Mouse (Mus musculus) Patski (cell line): ENCODE measurements around the gene Dync1li1. TPM values are rescaled to one million over a fixed set of nuclear protein-coding genes. Genes with fewer than 3 reads are reported as not detected.
"Not testable (repeated sequence)": the region's sequence is repeated elsewhere in the genome, so short reads cannot be mapped to it uniquely, and the experiment has no call there.

Experiments used
- ATAC-seq: fragments of 100-300 bp; one replicate; pipeline ENCODE4 v1.8.0; 2021
- CTCF ChIA-PET: fragments of 350-600 bp; sonication (Branson Sonifier 250); formaldehyde crosslinking; loops from one replicate; lab custom pipeline; 2022; ENCODE audit warnings: inconsistent platforms; lab: Charles Lee
- POLR2A ChIA-PET: fragments of 350-600 bp; sonication (Branson Sonifier 250); formaldehyde crosslinking; loops from one replicate; lab custom pipeline; 2022; ENCODE audit warnings: antibody characterized with exemption, inconsistent platforms; lab: Charles Lee
- DNase-seq: peaks from one replicate; pipeline ENCODE4 v3.0.0-alpha.2; 2011; ENCODE audit warnings: low read depth, low spot score
- H3K27me3 ChIP-seq: fragments of 371-371 bp; one replicate; pipeline ENCODE4 v1.5.1; 2021
- CTCF ChIP-seq: fragments of 100-300 bp; IDR thresholded peaks from one replicate; pipeline ENCODE4 v1.5.1; 2021
- in situ Hi-C: fragments of 300-500 bp; cut with MboI; formaldehyde crosslinking; loops from 3 replicates; pipeline ENCODE4 v1.11.1; 2018; ENCODE audit warnings: low pct_unique_long_range_greater_than_20kb, mixed read lengths
- polyA plus RNA-seq: library from polyadenylated mRNA; unstranded; gene quantifications from one replicate; pipeline ENCODE4 v1.2.3, GENCODE M21; 2021

Dync1li1 gene
- polyA plus RNA-seq, 1 experiment from 2014 or later = 55.6 TPM

DNA sequence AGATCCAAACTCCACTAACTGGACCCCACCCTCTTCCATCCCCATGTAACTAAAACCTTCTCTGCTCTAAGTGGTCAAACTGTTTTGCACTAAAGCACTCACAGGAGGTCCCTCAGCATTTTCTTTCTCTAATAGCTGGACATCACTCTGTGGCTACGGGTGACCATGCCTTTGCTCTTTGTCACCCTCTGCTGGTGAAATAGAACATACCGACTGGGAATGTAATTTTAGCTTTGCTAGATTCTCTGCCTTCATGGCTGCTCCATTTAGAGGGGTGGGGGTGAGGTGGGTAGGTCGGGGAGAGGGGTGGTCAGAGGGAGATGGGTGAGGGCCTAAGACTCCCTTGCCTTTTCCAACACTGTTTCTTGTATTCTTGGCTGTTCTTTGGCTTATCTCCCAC lies 38.7 kb downstream of the Dync1li1 start:
- TF ChIP-seq CTCF = peak; percentile 66
- no peak for DNase-seq
- ChIA-PET CTCF (interaction anchor here (0.9 to 3.5 kb wide), 7 partner anchors 11 to 83 kb away, joined by 3 to 27 read pairs (median 4); no protein-coding TSS in a partner anchor), POLR2A (no interaction called here)
- in situ Hi-C loops = loop anchor here (5.0 kb wide), 1 partner anchor 80 kb away; no protein-coding TSS in a partner anchor
- H3K27me3 ChIP-seq = no peaks in the 10 kb centered on the region
- ATAC-seq = no peak

DNA sequence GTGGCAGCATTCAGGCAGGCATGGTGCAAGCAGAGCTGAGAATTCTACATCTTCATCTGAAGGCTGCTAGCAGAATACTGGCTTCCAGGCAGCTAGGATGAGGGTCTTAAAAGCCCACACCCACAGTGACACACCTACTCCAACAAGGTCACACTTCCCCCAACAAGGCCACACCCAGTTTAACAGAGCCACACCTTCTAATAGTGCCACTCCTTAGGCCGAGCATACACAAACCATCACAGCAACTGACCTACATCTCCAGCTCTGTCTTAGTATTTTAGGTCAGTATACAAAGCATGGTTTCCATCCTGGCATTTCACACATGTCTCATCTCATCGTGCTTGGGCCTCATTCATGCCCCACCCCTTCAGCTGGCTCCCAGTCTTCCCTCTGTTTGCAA lies 39.8 kb downstream of the Dync1li1 start:
- not testable (repeated sequence) for DNase-seq, H3K27me3 ChIP-seq, ATAC-seq
- CTCF ChIA-PET = interaction anchor here (1.7 to 2.2 kb wide), 2 partner anchors 81 to 84 kb away, joined by 4 to 9 read pairs; no protein-coding TSS in a partner anchor
- in situ Hi-C loops = loop anchor here (5.0 kb wide), 1 partner anchor 81 kb away; no protein-coding TSS in a partner anchor
- POLR2A ChIA-PET = interaction anchor here (0.6 kb wide), 1 partner anchor 223 kb away, joined by 3 read pairs; no protein-coding TSS in a partner anchor

DNA sequence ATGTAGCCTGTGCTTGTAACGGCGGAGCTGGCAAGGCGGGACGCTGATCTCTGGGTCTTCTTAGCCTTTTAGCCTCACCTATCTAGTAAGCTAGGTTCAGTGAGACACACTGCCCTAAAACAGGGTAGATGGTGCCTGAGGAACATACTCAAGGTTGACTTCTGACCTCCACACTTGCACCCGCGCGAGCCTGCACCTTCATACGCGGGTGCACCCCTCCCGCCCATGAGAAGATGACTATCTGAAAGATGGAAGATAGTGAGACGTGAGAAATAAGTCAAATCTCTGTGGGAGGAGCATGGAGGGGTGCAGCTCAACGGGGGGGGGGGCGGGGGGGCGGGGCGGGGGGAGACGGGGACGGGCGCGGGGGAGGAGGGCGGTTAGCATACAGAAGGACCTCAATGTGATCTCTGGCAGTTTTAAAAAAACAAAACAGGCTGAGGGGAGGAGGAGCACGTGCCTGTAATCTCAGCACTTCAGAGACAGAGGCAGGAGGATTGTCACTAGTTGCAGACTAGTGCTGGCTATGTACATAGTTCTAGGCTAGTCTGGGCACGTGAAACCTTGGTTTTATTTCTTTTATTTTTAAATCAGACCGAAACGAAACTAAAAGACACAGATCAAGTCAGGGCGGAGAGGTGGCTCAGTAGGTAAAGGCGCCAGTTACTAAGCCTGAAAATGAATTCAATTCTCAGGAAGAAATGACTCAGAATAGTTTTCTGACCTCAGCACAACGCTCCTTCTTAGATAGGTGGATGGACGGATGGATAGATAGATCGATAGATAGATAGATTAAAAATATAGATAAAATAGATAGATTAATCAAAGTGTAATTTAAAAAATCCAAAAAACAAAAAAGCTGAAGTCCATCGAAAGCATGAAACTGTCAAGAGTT lies 41.6 kb downstream of the Dync1li1 start:
- ATAC-seq = no peak
- TF ChIP-seq CTCF = no peak
- no peaks in the 10 kb centered on the region for H3K27me3 ChIP-seq
- no peak for DNase-seq
- CTCF ChIA-PET = interaction anchor here (1.4 to 1.6 kb wide), 2 partner anchors 10 to 82 kb away, joined by 3 read pairs; no protein-coding TSS in a partner anchor
- POLR2A ChIA-PET = no interaction called here
- in situ Hi-C loops = loop anchor here (5.0 kb wide), 1 partner anchor 83 kb away; no protein-coding TSS in a partner anchor

DNA sequence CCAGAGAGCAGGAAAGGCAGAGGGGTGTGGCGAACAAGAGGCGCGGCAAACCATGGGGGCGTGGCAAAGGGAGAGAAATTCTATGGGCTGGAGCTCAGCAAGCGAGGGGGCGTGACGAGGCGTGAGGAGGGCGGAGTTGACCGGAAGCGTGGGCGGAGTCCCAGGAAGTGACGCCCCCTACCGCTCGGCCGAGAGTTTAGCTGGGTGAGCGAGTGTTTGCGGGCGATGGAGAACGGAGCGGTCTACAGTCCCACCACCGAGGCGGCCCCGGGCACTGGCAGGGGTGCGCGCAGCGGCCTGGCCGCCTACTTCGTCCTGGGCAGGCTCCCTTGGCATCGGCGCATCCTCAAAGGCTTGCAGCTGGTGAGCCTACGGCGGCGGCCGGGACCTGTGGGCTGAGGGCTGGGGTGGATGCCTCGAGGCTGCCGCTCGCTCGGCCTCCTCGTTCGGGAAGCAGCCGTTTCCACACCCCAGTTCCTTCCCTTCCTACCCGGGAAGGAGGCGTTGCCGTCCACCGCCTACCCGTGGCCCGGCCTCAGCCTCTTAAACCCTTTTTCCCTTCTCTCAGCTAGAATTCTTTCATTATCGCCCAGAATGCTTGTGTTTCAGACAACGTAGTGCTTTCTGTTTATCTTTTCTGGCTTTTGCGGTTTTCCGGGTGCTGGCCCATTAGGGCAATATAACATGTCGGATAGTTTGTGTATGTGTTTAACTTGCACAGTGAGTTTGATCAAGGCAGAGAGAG lies 42.6 kb downstream of the Dync1li1 start, which contains the start of gene Cmtm6:
Gene Cmtm6 (plus strand): TSS at position 106 of the 745 bp plus-strand sequence.
- TF ChIP-seq CTCF = peak; percentile 69
- in situ Hi-C loops = no loop called here
- ChIA-PET CTCF (interaction anchor here (1.4 to 1.6 kb wide), 2 partner anchors 11 to 83 kb away, joined by 3 read pairs; no protein-coding TSS in a partner anchor), POLR2A (no interaction called here)
- peak; percentile 94 for ATAC-seq
- H3K27me3 ChIP-seq = no peaks in the 10 kb centered on the region
- peak; percentile 67 for DNase-seq

DNA sequence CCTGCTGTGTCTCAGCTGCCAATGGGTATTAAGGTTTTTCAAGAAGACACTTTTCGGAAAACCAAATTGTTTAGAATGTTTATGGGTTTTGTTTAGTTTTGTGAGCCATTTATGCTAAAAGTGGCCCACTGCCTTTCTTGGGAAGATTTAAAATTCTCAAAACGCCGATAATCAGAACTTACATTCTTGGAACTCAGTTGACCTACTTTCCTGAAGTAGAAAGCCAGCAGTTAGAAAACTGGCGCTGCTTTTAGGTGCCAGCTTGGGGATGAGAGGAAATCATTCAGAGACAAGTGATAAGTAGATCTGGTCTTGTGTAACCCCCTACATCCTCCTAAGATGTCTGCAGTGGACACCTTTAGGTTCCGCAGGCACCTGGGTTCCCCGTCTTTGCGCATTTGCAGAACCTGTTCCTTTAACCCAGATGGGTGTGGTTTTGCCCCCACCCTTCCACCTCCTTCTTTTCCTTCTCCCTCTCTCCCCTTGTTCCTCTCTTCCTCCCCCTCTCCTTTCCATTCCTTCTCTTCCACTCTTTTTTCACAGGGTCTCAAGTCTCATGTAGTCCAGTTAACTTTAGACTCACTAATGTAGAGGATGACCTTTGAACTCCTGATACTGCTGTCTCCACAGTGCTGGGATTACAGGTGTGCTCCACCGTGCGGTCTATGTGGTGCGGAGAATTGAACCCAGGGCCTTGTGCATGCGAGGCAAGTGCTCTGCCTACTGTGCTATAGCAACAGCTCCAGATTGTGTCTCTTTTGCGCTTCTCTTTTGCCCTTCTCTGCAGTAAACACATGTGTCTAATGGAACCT lies 43.5 kb downstream of the Dync1li1 start:
- ChIA-PET POLR2A (no interaction called here), CTCF (interaction anchor here (1.4 to 1.6 kb wide), 2 partner anchors 12 to 84 kb away, joined by 3 read pairs; no protein-coding TSS in a partner anchor)
- no peak for TF ChIP-seq CTCF
- ATAC-seq (no peak), DNase-seq (no peak)
- H3K27me3 ChIP-seq = no peaks in the 10 kb centered on the region
- in situ Hi-C loops = no loop called here

DNA sequence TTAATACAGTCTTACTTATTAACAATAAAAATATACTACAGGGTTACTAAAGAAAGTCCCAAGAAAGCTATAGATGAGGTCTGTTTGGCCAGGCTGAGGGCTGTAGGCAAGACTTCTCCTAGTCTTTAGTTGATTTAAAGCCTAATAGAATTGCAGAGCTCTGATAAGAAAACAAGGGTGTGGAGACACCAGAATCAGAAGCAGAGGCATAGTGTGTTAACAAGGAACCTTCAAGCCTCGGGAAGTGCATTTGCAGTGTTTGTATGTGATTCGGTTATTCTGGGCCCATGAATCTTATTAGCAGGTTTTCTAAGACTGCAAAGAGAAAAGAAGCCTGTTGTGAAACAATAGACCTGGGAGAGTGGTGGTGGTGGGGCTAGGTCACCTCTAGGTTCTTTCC lies 44.6 kb downstream of the Dync1li1 start:
- DNase-seq (no peak), ATAC-seq (no peak)
- ChIA-PET POLR2A (no interaction called here), CTCF (no interaction called here)
- TF ChIP-seq CTCF = no peak
- no peaks in the 10 kb centered on the region for H3K27me3 ChIP-seq
- in situ Hi-C loops = no loop called here

DNA sequence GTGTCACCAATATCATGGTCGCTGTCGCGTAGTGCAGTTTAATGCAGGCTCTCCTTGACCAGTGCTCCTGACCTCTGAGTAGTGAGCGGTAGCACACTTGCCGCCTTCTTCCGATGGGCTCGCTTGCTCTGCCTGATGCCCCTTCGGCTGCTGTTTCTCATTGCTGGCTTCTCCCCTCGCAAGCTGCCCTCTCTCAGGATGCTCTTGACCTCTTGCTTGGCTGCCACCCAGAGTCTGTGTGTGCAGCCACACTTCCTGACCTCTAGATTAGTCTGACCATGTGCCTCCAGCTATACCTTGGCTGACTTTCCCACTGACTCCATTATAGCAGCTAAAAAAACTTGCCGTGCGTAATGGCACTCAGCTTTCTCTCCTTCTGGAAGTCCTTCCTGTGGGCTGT lies 47.9 kb downstream of the Dync1li1 start:
- DNase-seq (no peak), ATAC-seq (peak; percentile 44)
- in situ Hi-C loops = no loop called here
- ChIA-PET POLR2A (no interaction called here), CTCF (interaction anchor here (1.7 to 1.8 kb wide), 2 partner anchors 9 to 16 kb away, joined by 4 read pairs; no protein-coding TSS in a partner anchor)
- no peaks in the 10 kb centered on the region for H3K27me3 ChIP-seq
- TF ChIP-seq CTCF = no peak

DNA sequence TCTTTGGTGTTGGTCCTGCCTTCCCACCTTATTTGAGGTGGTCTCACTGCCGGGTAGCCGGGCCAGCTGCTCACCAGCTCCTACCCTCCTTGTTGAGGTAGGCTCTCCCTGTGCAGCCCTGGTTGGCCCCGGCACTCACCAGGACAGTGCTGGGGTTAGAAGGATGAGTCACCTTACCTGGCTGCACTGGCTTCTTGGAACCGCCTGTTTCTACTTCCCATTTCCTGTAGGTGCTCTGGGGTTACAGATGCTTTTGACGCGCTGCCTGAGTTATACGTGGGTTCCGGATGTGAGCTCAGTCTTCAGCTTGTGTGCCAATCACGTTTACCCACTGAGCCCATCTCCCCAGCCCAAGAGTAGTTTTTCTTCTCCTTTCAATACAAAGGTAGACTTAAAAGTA lies 51.7 kb downstream of the Dync1li1 start:
- no peaks in the 10 kb centered on the region for H3K27me3 ChIP-seq
- POLR2A ChIA-PET = no interaction called here
- ATAC-seq (no peak), DNase-seq (no peak)
- in situ Hi-C loops = no loop called here
- no peak for TF ChIP-seq CTCF
- CTCF ChIA-PET = interaction anchor here (1.4 kb wide), 1 partner anchor 12 kb away, joined by 3 read pairs; no protein-coding TSS in a partner anchor

DNA sequence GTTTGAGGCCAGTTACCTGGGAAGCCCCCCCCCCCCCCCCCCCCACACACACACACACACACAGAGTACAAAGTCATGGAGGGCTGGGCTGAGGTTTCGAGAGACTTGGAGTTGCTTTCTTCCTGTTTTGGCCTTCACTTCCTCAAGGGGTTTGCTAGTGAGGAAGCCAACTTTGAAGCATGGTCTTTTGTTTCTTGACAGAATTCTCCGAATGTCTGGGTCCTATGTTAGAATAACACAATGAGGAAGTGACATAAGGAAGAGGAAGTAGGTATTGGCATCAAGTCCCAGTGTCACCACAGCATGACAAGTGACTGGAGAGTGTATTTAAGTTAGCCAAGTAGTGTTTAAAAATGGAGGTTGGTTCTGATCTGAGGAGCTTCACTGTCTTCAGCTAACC lies 54.1 kb downstream of the Dync1li1 start:
- in situ Hi-C loops = no loop called here
- no peak for TF ChIP-seq CTCF
- ChIA-PET CTCF (no interaction called here), POLR2A (no interaction called here)
- no peaks in the 10 kb centered on the region for H3K27me3 ChIP-seq
- ATAC-seq (no peak), DNase-seq (no peak)
